Mouse (Mus musculus): ENCODE measurements around the gene Pitpnm2.
A peak's percentile ranks its signal among the peaks of the same experiment; 100 is the strongest.

The Pitpnm2 gene

GRCm38 (mm10) chr5:124138066-124138465, 111.5 kb downstream of the Pitpnm2 start:
- no peak for DNase-seq (ENCODE audit: low spot score in 2 of 2)

DNA sequence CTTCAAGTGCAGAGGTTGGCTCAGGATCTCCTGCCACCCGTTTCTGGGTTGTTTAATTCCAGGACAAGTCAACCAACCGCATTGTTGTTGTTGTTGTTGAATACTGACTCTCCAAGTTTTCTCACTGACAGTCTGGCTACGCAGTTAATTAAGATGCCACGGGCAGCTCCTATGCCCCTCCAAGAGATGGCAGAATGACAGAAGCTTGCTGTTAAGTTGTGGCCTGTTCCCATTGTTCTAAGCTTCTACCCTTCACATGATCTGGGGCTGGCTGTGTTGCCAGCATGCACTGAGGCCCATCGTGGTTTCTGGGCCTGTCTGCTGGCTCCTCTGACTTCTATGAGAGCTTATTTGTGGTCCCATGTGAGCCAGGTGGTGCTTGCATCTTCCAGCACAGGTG, 115.3 kb downstream of the Pitpnm2 start:
- DNase-seq (ENCODE audit: low spot score in 2 of 2) = no peak

- DNase-seq (ENCODE audit: low spot score in 2 of 2) = no peak
These were observed 124.5 kb downstream of the Pitpnm2 start for GRCm38 (mm10) chr5:124125093-124125492.

- no peak for DNase-seq (ENCODE audit: low spot score in 2 of 2)
These were observed 127.2 kb downstream of the Pitpnm2 start for GRCm38 (mm10) chr5:124122357-124122756.

DNA sequence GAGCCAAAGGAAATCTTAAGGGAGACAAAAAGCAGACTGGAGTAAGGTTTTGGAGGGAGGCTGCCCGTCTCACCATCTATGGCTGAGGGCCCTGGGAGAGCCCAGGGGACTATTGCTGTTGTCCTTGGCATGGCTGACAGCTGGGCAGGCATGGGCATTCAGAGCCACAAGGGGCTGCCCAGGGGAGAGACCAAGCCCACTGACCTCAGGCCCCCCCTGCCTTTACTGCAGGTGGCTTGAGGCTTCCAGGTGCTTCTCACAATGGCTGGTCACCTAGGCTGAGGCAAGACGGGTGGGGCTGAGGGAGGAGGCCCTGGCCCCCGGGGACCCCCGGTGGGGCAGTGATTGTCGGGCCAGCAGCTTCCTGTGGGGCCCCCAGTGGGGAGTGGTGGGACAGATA, 130.4 kb downstream of the Pitpnm2 start:
- DNase-seq (ENCODE audit: low spot score in 2 of 2) = no peak

- peak; percentile 75 to 79 for DNase-seq (ENCODE audit: low spot score in 2 of 2)
These were observed 133.3 kb downstream of the Pitpnm2 start, which contains the start of gene Arl6ip4 for GRCm38 (mm10) chr5:124115990-124116845. Gene Arl6ip4 (plus strand): TSS chr5:124116089.

DNA sequence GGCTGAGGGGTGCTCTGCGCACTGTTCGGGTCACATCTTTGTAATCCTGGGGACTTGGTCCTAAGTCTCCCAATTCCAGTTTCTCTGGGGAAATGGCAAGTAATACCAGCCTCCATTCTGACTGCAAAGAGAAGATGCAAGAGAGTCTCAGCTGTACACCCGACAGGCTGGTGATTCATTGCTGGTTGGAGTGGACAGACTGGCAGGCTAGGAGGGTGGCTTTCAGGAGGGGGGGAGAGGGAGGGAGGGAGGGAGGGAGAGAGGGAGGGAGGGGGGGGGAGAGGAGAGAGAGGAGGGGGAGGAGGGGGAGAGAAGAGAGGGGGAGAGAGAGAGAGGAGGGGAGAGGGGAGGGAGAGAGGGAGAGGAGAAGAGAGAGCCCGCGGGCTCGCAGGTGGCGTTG, 134.0 kb downstream of the Pitpnm2 start:
- DNase-seq (ENCODE audit: low spot score in 2 of 2) = no peak

DNA sequence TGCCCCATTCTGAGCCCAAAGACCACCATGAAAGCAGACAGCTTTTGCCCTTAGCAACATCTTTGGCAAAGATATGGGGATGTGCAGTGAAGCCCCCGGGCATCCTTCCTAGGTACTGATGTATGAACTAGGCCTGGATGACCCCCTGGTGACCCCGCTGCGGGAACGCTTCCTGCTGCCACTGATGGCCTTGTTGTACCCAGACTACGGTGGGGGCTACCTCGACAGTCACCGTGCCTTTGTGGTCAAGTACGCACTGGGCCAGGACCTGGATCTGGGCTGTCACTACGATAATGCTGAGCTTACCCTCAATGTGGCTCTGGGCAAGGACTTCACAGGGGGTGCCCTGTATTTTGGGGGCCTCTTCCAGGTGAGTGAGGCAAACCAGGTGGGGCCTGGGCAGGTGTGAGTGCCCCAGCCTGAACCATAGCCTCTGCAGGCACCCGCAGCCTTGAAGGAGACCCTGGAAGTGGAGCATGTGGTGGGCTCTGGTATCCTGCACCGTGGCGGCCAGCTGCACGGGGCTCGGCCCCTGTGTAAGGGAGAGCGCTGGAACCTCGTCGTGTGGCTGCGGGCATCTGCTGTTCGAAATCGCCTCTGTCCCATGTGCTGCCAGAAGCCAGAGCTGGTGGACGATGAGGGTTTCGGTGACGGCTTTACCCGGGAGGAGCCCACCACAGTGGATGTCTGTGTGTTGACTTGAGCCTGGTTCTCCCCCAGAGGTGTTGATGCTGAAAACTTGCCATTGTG, 135.1 kb downstream of the Pitpnm2 start:
- no peak for DNase-seq (ENCODE audit: low spot score in 2 of 2)

- DNase-seq (ENCODE audit: low spot score in 2 of 2) = no peak
These were observed 136.5 kb downstream of the Pitpnm2 start for GRCm38 (mm10) chr5:124113030-124113429.

DNA sequence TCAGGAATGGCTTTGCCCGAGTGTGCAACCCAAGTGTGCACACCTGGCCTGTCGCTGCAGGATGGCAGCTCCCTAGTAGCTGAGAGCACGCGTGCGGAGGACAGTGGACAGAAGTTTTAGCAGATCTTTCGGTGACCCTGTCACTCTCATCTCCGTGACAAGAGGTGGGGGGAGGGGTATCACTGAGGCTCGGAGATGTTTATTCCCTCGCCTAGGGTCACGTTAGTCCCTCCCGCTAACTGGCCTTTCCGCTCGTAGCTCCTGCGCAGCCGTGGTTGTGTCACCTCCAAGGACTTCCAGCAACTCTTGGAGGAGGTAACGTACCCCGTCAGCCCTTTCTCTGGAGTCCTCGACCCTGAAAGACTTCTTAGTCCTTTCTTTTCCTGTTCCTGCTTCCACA, 137.0 kb downstream of the Pitpnm2 start:
- no peak for DNase-seq (ENCODE audit: low spot score in 2 of 2)

DNA sequence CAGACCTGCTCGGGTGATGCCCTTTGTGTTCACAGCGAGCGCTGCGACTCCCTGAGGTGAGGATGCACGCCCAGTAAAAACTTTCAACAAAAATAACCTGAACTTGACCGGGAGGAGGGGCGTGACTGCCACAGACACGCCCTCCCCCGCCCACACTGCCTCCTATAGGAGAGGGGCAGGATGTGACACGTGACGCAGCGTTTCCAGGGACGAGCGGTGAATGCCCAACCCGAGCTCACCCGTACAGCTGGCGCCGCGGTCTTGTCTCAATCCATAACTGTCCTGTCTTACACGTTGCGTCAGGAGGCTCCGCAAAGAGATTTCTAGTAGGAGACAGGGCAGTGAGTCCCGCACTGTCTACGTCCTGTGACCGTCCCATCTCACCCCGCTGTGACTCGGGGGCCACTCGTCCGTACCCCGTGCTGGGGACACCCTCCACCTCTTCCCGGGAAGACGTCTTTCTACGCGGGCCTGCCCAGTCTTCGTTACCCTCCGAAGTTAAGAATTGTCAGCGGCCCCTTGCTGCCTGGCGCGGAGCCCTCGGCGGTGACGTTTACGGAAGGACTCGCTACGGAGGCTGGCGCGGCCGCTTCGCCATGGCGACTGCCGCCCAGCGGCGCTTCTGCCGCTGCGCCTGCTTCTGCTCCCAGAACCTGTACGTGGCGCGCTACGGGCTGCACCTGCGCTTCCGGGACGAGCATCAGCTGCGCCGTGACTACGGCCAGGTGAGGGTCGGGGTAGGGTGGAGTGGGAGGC, 137.6 kb downstream of the Pitpnm2 start, which contains the start of gene Ogfod2:
TSS of gene Ogfod2 (plus strand) at position 556 of the 756 bp plus-strand sequence.
- peak; percentile 89 to 90 for DNase-seq (ENCODE audit: low spot score in 2 of 2)

DNA sequence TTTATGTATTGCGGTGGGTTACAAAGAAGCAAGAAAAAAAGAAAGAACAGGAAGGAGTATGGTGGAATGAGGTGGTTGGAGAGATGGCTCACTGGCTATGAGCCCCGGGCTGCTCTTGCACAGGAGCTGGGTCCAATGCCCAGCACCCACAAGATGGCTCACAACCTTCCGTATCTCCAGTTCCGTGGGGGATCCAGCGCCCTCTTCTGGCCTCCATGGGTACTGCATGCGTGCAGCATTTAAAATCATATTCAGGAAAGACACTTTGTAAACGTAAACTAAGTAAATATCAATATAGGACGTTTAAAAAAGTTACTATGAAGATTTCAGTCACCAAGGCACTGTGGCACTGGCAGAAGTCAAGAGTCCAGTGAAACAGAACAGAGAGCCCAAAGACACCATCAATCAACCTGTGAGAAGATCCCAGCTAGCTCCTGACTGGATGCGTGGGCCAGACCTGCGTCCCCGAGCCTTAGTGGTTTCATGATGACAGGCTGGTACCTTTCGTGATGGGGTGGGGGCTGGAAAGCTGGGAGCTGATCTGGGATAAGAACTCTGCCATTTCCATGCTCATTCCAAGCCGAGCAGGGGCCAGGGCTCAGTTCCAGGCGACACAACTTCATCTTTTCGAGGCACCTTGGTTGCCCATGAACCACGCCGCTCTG, 138.4 kb downstream of the Pitpnm2 start:
- DNase-seq (ENCODE audit: low spot score in 2 of 2) = no peak

GRCm38 (mm10) chr5:124103552-124103951, 146.0 kb downstream of the Pitpnm2 start:
- DNase-seq (ENCODE audit: low spot score in 2 of 2) = no peak

DNA sequence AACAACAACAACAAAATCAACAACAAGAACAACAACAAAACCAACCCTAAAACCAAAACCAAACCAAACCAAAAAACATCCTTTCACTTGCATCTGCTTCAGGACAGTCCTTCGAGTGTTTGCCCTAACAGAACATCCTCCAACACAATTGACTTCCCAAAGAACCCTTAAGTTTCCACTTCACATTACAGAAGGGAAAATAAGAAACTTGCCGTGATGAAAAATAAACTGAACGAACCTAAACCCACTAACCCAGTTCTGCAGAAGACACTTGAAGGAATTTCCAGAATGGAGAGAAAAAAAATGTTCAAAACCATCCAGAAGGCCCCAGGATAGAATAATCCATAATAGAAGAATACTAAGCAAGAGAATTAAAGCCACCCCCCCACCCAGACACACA, 146.5 kb downstream of the Pitpnm2 start:
- no peak for DNase-seq (ENCODE audit: low spot score in 2 of 2)

GRCm38 (mm10) chr5:124102326-124102725, 147.2 kb downstream of the Pitpnm2 start:
- DNase-seq (ENCODE audit: low spot score in 2 of 2) = no peak

- no peak for DNase-seq (ENCODE audit: low spot score in 2 of 2)
These were observed 149.2 kb downstream of the Pitpnm2 start for GRCm38 (mm10) chr5:124100128-124101044.

GRCm38 (mm10) chr5:124098923-124099322, 150.6 kb downstream of the Pitpnm2 start:
- no peak for DNase-seq (ENCODE audit: low spot score in 2 of 2)

DNA sequence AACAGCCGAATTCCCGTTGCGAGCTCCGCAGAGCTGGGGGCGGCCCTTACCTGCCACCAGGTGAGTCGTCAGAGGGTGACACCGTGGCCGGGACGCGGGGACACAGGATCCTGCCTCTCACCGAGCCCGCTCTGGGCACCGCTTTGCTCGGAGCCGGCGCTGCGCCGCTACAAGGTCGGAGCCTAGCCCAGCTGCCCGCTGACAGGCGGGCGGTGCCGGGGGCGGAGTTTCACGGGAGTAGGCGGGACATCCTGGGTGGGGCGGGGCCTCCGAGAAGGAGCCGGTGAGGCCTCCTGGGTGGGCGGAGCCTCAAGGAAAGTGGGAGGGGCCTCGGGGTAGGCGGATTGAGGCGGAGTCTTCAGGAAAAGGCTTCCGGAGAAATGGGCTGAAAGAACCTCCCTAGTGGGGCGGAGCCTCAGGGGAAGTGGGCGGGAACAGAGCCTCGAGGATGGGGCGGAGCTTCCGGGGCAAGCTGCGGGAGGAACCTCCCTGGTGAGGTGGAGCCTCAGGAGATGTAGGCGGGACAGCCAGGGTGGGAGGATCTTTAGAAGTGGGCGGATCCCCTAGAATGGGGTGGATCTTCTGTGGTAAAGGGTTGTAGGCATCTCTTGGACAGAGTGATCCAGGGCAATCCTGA, 153.8 kb downstream of the Pitpnm2 start, which contains the start of gene Abcb9:
TSS of gene Abcb9 (minus strand) at position 203 of the 637 bp plus-strand sequence.
- DNase-seq (ENCODE audit: low spot score in 2 of 2) = peak; percentile 93 to 96

- DNase-seq (ENCODE audit: low spot score in 2 of 2) = no peak
These were observed 154.4 kb downstream of the Pitpnm2 start for GRCm38 (mm10) chr5:124095077-124095581.
